Mouse (Mus musculus): ENCODE measurements at regions not wholly inside any gene's neighbourhood (a gene's known extent, or its start where the extent isn't known, plus 50 kb on each side); places are given as distances from the start of the nearest gene placed in this dataset.

- TF ChIP-seq POLR2A (IDR thresholded peaks at IDR 0.05; ENCODE audit: control insufficient read depth, low read depth, low read length): no peak
- no peak for TF ChIP-seq CTCF (IDR thresholded peaks at IDR 0.05; ENCODE audit: control insufficient read depth, insufficient read depth, insufficient replicate concordance, low read depth, low read length)
Observed at GRCm38 (mm10) chr15:63163550-63164279, 681.3 kb downstream of the Gsdmc2 start.

Data from testis, adult 2 months (tissue).